Mouse (Mus musculus) frontal cortex, postnatal 36 days (tissue): Measurements from ENCODE around the gene AW146154.
"Not testable (repeated sequence)": the region's sequence is repeated elsewhere in the genome, so short reads cannot be mapped to it uniquely, and the experiment has no call there.

Source experiments
- DNase-seq, 2 experiments: peaks; one replicate each; pipeline ENCODE4 v3.0.0; 2022; ENCODE audit warnings: low spot score in 2 of 2

Gene AW146154

GRCm38 (mm10) chr7:41499389-41500049 lies at the start of gene AW146154, which contains the start of gene Gm20449:
Gene AW146154, minus strand, starts transcription at chr7:41499890.
Gene Gm20449, minus strand, starts transcription at chr7:41499417.
- DNase-seq = peak; percentile 99 to 100

GRCm38 (mm10) chr7:41512672-41513071 lies 13.0 kb upstream of the AW146154 start:
- DNase-seq = no peak

GRCm38 (mm10) chr7:41512207-41512606 lies 12.5 kb upstream of the AW146154 start:
- DNase-seq = no peak

- no peak for DNase-seq
Measured at GRCm38 (mm10) chr7:41502402-41502801, 2.7 kb upstream of the AW146154 start.

- DNase-seq = peak; percentile 42 to 77
Measured at GRCm38 (mm10) chr7:41500151-41500934, 653 bp upstream of the AW146154 start.

GRCm38 (mm10) chr7:41499018-41499388 lies 687 bp downstream of the AW146154 start:
- DNase-seq = not testable (repeated sequence)

GRCm38 (mm10) chr7:41498464-41498863 lies 1.2 kb downstream of the AW146154 start:
- DNase-seq = not testable (repeated sequence)

GRCm38 (mm10) chr7:41497871-41498270 lies 1.8 kb downstream of the AW146154 start:
- DNase-seq = no peak

- no peak for DNase-seq
Measured at GRCm38 (mm10) chr7:41451864-41452263, 47.8 kb downstream of the AW146154 start.

- not testable (repeated sequence) for DNase-seq
Measured at GRCm38 (mm10) chr7:41448596-41448995, 51.1 kb downstream of the AW146154 start, which contains the start of gene Vmn2r57. Gene Vmn2r57, minus strand, starts transcription at chr7:41448696.
